Mouse (Mus musculus): ENCODE results near the gene Creb3l4. TPM values are rescaled to one million over a fixed set of nuclear protein-coding genes. Genes with fewer than 3 reads are reported as not detected.

Gene Creb3l4
- polyA plus RNA-seq, 1 experiment from 2014 or later, result 3.9 TPM

DNA sequence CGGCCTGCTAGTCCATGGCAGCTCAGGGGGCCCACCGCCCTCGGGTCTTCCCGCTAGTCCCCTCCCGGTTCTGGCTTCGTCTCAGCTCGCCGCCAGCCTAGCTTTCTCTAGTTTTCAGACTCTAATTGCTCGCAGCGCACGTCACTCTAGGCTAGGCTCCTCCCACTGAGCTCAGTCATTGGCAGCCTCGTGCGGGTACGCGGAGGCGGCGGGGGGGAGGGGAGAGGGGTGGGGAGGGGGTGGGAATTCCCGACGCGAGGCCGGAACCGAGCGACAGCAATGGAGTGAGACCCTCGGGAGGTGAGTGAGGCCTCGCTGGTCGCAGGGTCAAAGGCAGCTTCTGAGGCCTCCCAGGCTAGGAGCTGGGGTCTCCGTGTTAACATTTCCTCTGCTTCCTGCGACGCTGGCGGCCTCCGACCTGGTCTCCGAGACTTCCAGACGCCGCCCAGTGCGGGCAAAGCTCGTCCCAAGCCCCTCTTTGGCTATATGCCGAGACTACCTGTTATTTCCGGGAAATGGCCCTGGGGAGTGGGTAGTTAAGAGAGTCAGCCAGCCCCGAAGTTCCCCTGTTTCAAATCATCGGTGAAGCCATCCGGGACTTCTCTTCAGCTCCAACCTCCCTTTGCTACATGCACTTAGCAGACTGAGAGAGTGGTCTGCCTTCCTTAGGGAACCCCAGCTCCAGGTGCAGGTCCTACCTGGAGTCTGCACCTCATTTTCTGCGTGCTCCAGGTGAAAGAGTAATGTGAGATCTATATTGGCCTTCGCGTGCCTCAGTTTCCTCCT, 4.8 kb upstream of the Creb3l4 start, which contains the start of gene Slc39a1:
Gene Slc39a1 (plus strand): TSS at position 213 of the 786 bp plus-strand sequence.
- H3K36me3 ChIP-seq, result peaks cover 14% of the 10 kb centered on the region
- H3K27ac ChIP-seq (replicated peaks), result peak within 1 kb of the TSS; percentile 86
- peak within 1 kb of the TSS; percentile 66 for H3K4me3 ChIP-seq
- H3K4me1 ChIP-seq, result peaks cover 23% of the 10 kb centered on the region
- peak; percentile 96 for ATAC-seq (ENCODE audit: low FRiP score, low read depth)
- H3K9me3 ChIP-seq, result no peaks in the 10 kb centered on the region
- H3K9ac ChIP-seq (replicated peaks), result peak within 1 kb of the TSS; percentile 70
- WGBS, result under 1% methylated on average over 43 of the region's 44 CpGs
- peak within 1 kb of the TSS; percentile 92 for H3K4me2 ChIP-seq (replicated peaks)
- H3K27me3 ChIP-seq, result no peaks in the 10 kb centered on the region

DNA sequence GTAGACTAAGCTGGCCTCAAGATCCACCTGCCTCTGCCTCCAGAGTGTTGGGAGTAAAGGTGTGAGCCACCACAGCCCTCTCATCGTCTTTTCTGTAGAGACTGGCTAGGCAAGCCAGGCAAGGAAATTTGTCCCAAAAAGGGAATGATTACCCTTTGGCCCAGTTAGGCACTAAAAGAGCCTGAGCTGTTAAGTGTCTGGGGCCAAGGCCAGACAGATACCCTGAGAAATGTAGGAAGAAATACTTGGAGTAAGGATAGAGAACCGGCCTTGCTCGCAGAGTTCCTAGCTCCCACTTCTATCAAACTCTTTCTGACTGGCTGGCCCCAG, 4.3 kb upstream of the Creb3l4 start:
- 2% methylated on average over 3 of the region's 3 CpGs for WGBS

DNA sequence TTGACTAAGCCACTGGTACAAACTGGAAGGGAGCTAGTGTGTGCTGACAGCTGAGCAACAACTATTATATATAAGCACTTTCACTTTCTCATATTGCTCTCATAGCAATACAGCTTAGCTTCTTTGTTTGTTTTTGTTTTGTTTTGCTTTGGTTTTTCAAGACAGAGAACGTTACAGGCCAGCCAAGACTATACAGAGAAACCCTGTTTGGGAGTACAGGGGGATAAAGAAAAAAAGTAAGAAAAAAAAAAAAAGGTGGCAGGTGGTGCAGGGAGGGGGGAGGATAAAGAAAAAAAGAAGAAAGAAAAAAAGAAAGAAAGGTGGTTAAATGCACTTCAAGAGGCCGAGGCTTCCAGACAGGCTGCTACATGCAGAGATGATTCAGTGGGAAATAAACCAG, 2.1 kb upstream of the Creb3l4 start:
- Histone ChIP-seq H3K36me3 (peaks cover 1% of the 10 kb centered on the region; the same call in 1 of the 2 replicates), H3K9me3 (no peaks in the 10 kb centered on the region), H3K4me1 (peaks cover 30% of the 10 kb centered on the region), H3K4me3 (no peak overlapping the region), H3K4me2 (replicated peaks) (no peak overlapping the region), H3K27me3 (no peaks in the 10 kb centered on the region; the same call in 1 of the 2 replicates), H3K9ac (replicated peaks) (no peak overlapping the region), H3K27ac (replicated peaks) (no peak overlapping the region)
- no peak for ATAC-seq (ENCODE audit: low FRiP score, low read depth)
- 77% methylated on average over 2 of the region's 2 CpGs for WGBS

More for the DNA sequence above, 4.3 kb upstream of the Creb3l4 start:
- no peak; the same call in 1 of the 2 replicates for ATAC-seq (ENCODE audit: low FRiP score, low read depth)
- Histone ChIP-seq H3K9ac (replicated peaks) (peak overlapping the region; percentile 70), H3K36me3 (peaks cover 14% of the 10 kb centered on the region), H3K27me3 (no peaks in the 10 kb centered on the region), H3K9me3 (no peaks in the 10 kb centered on the region), H3K4me1 (peaks cover 29% of the 10 kb centered on the region), H3K27ac (replicated peaks) (peak overlapping the region; percentile 86), H3K4me2 (replicated peaks) (peak overlapping the region; percentile 92), H3K4me3 (peak overlapping the region; percentile 66)

DNA sequence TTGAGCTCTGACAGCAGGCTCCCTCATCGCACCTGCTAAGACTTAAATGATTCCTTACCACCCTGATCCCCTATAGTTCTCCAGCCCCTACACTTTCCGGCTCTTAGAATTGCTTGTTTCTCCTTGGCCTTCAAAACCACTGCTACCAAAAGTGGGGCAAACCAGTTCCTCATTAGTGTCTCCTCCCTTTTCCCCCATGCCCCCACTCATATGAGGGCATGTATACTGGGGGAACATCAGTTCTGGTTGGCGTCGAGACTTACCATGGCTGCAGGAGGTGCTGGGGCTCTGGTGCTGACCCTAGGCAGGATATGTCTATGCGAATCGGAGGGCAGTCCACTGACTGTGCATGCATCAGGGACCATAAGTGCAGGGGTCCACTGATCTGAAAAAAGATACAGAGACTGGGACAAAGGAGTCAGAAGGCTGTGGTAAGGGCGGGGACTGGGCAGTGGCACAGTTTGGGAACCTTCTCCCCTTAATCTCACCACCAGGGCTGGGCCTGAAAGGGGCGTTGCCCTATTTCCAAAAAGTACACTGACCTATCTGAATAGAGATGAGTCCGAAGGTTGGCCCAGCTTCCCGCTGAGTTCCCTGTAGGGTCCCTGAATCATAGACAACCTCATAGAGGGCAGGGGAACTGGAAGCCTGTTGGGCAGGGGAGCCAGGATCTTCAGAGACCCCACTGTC, 1.5 kb downstream of the Creb3l4 start:
- ATAC-seq (ENCODE audit: low FRiP score, low read depth), result no peak
- H3K4me1 ChIP-seq, result peaks cover 13% of the 10 kb centered on the region
- no peak overlapping the region for H3K4me3 ChIP-seq
- peaks cover 3% of the 10 kb centered on the region; the same call in 1 of the 2 replicates for H3K36me3 ChIP-seq
- H3K9me3 ChIP-seq, result no peaks in the 10 kb centered on the region
- H3K27me3 ChIP-seq, result no peaks in the 10 kb centered on the region; the same call in 1 of the 2 replicates
- WGBS, result 88% methylated on average over 10 of the region's 10 CpGs
- no peak overlapping the region for H3K4me2 ChIP-seq (replicated peaks)
- no peak overlapping the region for H3K27ac ChIP-seq (replicated peaks)
- no peak overlapping the region for H3K9ac ChIP-seq (replicated peaks)

DNA sequence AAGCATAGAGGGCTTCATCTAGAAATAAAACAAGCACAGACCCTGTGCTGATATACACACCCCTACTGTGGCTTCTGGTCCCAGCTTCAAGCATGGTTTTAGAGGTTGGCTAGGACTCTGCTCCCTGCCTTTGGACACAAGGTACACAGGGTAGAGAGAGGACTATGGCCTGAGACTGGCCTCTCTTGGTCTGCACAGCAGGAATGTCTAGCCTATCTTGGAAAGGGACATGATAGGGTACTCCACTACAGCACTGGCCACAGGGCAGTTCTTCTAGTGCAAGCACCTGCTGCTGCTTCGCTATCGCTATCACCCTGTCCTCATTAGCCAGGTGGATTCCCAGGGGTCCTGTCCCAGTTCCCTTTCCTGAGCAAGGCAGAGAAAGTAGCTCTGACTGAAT, 2.1 kb downstream of the Creb3l4 start:
- no peak for ATAC-seq (ENCODE audit: low FRiP score, low read depth)
- H3K4me2 ChIP-seq (replicated peaks), result no peak overlapping the region
- 97% methylated on average over 2 of the region's 2 CpGs for WGBS
- H3K27me3 ChIP-seq, result no peaks in the 10 kb centered on the region; the same call in 1 of the 2 replicates
- peaks cover 13% of the 10 kb centered on the region for H3K4me1 ChIP-seq
- peaks cover 8% of the 10 kb centered on the region; the same call in 1 of the 2 replicates for H3K36me3 ChIP-seq
- H3K9me3 ChIP-seq, result no peaks in the 10 kb centered on the region
- H3K9ac ChIP-seq (replicated peaks), result no peak overlapping the region
- H3K27ac ChIP-seq (replicated peaks), result no peak overlapping the region
- H3K4me3 ChIP-seq, result no peak overlapping the region

DNA sequence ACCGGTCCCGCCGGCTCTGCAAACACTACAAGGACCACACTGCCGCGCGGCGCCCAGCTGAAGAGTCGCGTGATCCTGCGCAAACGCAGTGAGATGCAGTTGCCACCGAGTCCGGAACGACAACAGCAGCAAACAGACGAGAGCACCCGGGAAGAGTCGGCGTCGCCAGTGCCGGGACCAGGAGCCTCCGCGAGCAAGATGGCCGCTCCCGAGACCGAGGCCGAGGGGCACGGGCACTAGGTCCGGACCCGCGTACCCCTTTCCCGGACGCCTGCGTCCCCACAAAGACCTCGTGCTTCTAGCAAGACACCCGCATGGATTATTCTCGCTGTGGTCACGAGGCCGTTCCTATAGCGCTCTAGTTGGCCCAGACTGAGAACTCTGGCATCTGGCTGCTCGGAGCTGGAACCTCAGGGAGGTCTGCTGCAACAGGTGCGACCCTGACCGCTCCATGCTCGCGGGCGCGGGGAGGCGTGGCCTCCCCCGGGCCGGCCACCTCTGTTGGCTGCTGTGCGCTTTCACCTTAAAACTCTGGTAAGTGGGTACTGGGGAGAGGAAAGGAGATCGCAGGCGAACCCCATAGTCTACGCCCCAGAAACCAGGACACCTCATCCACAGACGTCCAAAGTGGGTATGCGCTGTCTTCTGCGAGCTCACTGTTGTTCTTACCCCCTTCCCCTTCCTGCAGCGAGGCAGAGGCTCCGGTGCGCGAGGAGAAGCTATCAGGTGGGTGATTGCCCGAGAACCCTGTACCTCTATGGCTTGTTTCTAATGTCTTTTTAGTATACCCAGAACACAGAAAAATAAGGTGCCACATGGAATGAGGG, 11.6 kb downstream of the Creb3l4 start, which contains the start of gene Jtb:
Gene Jtb (plus strand): TSS at position 91 of the 827 bp plus-strand sequence.
- peak; percentile 98 for ATAC-seq (ENCODE audit: low FRiP score, low read depth)
- Histone ChIP-seq H3K4me2 (replicated peaks) (peak within 1 kb of the TSS; percentile 89), H3K4me1 (peaks cover 11% of the 10 kb centered on the region), H3K27ac (replicated peaks) (peak within 1 kb of the TSS; percentile 85), H3K27me3 (no peaks in the 10 kb centered on the region; the same call in 1 of the 2 replicates), H3K4me3 (peak within 1 kb of the TSS; percentile 80), H3K9ac (replicated peaks) (peak within 1 kb of the TSS; percentile 80), H3K9me3 (no peaks in the 10 kb centered on the region), H3K36me3 (peaks cover 28% of the 10 kb centered on the region)
- WGBS, result under 1% methylated on average over 61 of the region's 61 CpGs

DNA sequence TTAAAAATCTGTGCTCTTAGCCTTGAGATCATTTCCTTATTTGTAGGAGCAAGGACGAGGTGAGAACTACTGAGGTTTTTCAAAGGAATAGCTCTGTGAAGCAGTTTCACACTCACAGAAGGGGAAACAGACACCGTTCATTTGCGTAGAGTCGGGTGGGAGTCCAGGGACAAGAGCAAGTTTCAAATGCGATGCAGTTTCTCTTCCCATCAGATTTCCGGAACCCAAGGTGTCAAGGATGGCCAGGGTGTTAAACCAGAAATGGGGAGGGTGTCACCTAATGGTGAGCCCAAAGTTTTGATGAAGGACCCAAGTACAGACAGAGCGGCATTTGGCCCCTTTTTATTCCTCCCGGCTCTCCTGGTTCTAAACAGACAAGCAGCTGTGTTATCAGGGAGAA, 12.2 kb downstream of the Creb3l4 start:
- peak overlapping the region; percentile 85 for H3K27ac ChIP-seq (replicated peaks)
- 16% methylated on average over 8 of the region's 8 CpGs for WGBS
- ATAC-seq (ENCODE audit: low FRiP score, low read depth), result no peak; the same call in 1 of the 2 replicates

DNA sequence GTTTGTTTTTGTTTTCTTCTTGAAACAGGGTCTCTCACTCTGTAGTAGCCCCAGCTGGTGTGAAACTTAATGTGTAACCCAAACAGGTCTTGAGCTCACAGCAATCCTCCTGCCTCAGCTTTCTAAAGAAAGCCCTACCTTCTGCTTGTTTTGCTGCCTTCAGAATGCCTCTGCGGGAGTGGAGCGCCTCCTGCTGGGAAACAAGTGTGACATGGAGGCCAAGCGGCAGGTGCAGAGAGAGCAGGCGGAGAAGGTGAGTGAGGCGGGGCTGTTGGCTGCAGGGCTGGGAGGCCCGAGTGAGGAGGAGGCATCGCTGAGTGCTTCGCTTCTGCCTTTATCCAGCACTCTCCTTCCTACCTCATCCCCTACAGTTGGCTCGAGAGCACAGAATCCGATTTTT, 19.0 kb downstream of the Creb3l4 start:
- 87% methylated on average over 10 of the region's 10 CpGs for WGBS
- Histone ChIP-seq H3K27me3 (no peaks in the 10 kb centered on the region; the same call in 1 of the 2 replicates), H3K4me1 (peaks cover 20% of the 10 kb centered on the region), H3K9ac (replicated peaks) (no peak overlapping the region), H3K4me2 (replicated peaks) (no peak overlapping the region), H3K9me3 (no peaks in the 10 kb centered on the region), H3K36me3 (0 out of 2 replicates have a peak, but pooled peaks cover 5% of the 10 kb centered on the region), H3K4me3 (no peak overlapping the region), H3K27ac (replicated peaks) (no peak overlapping the region)
- ATAC-seq (ENCODE audit: low FRiP score, low read depth), result no peak

More for the DNA sequence above, 12.2 kb downstream of the Creb3l4 start:
- Histone ChIP-seq H3K27me3 (no peaks in the 10 kb centered on the region; the same call in 1 of the 2 replicates), H3K4me3 (peak overlapping the region; percentile 80), H3K4me1 (peaks cover 11% of the 10 kb centered on the region), H3K4me2 (replicated peaks) (peak overlapping the region; percentile 89), H3K9me3 (no peaks in the 10 kb centered on the region), H3K9ac (replicated peaks) (0 out of 2 replicates have a peak overlapping the region, but pooled peaks have one; percentile 80), H3K36me3 (peaks cover 22% of the 10 kb centered on the region)

DNA sequence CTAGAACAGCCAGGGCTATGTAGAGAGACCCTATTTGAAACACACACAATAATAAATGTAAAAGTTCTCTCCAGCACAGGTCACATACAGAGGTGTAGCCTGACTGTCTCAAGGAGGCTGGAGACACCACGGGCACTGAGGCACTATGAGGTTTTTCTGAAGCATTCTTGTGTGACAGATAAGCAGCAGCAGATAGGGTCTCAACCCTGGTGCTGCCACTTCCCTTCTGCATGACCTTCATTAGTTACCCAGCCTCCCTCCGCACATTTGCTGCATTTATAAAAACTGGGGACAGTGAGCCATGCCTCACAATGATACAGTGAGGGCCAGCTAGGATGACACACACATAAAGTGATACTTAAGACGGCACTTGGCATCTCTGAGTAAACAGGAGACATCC, 20.4 kb downstream of the Creb3l4 start:
- Histone ChIP-seq H3K9ac (replicated peaks) (no peak overlapping the region), H3K4me1 (peaks cover 20% of the 10 kb centered on the region), H3K36me3 (0 out of 2 replicates have a peak, but pooled peaks cover 5% of the 10 kb centered on the region), H3K27me3 (no peaks in the 10 kb centered on the region), H3K4me2 (replicated peaks) (no peak overlapping the region), H3K27ac (replicated peaks) (no peak overlapping the region), H3K9me3 (no peaks in the 10 kb centered on the region), H3K4me3 (no peak overlapping the region)
- ATAC-seq (ENCODE audit: low FRiP score, low read depth), result no peak
- whole genome bisulfite sequencing, result 92% methylated on average over 3 of the region's 3 CpGs

DNA sequence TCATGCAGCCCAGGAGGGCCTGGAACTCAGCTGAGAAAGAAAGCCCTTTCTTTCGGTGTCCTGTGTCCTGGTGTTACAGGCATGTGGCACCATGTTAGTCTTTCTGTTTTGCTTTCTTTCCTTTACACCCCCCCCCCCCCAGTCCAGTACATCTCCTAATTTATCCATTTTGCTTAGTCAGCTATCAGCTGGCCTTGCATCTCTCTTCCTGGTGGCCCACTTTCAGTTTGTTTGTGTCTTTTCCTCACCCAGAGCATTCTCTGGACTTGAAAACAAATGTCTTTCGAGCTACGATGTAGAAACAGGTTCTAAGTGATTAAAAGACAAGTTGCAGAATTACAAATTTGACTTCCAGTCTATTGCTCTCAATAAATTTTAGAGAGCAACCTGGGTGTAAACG, 20.9 kb downstream of the Creb3l4 start:
- ATAC-seq (ENCODE audit: low FRiP score, low read depth), result no peak
- no peaks in the 10 kb centered on the region for H3K27me3 ChIP-seq
- WGBS, result 84% methylated on average over 4 of the region's 4 CpGs
- no peaks in the 10 kb centered on the region for H3K9me3 ChIP-seq
- H3K4me1 ChIP-seq, result peaks cover 20% of the 10 kb centered on the region
- no peak overlapping the region for H3K9ac ChIP-seq (replicated peaks)
- no peak overlapping the region for H3K4me3 ChIP-seq
- 0 out of 2 replicates have a peak, but pooled peaks cover 5% of the 10 kb centered on the region for H3K36me3 ChIP-seq
- no peak overlapping the region for H3K4me2 ChIP-seq (replicated peaks)
- no peak overlapping the region for H3K27ac ChIP-seq (replicated peaks)

DNA sequence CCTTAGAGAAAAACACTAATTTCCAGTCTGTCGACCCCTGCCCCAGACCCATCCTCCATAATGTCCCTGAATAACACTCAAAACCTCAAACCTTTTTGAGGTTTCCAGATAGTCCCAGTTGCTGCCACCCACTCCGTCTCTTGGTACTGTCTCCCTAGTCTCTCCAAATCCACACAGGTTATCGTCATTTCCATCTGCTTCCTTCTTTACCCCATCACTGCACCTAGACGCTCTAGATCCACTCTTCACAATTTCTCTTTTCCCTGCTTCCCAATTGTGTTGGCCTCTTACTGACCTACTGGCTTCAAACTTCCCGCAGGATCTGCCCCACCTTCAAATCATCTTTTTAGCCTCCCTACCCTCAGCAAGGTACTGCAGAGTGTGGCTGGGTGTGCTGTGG, 22.2 kb downstream of the Creb3l4 start:
- H3K4me3 ChIP-seq, result peak overlapping the region; percentile 45
- WGBS, result 24% methylated on average over 5 of the region's 5 CpGs
- peak overlapping the region; percentile 48 for H3K9ac ChIP-seq (replicated peaks)
- 0 out of 2 replicates have a peak, but pooled peaks cover 5% of the 10 kb centered on the region for H3K36me3 ChIP-seq
- no peak overlapping the region for H3K27ac ChIP-seq (replicated peaks)
- peaks cover 20% of the 10 kb centered on the region for H3K4me1 ChIP-seq
- H3K27me3 ChIP-seq, result no peaks in the 10 kb centered on the region
- ATAC-seq (ENCODE audit: low FRiP score, low read depth), result no peak
- peak overlapping the region; percentile 68 for H3K4me2 ChIP-seq (replicated peaks)
- no peaks in the 10 kb centered on the region for H3K9me3 ChIP-seq

All from midbrain, embryonic 12.5 days (tissue).